Mouse (Mus musculus): Measurements from ENCODE around the gene R3hcc1l. TPM values are rescaled to one million over a fixed set of nuclear protein-coding genes. Genes with fewer than 3 reads are reported as not detected.

R3hcc1l gene
- total RNA-seq, 2 experiments from 2014 or later = 23.8 to 24.5 TPM

- DNase-seq = no peak
These were observed 40.1 kb downstream of the R3hcc1l start for GRCm38 (mm10) chr19:42558701-42559100.

DNA sequence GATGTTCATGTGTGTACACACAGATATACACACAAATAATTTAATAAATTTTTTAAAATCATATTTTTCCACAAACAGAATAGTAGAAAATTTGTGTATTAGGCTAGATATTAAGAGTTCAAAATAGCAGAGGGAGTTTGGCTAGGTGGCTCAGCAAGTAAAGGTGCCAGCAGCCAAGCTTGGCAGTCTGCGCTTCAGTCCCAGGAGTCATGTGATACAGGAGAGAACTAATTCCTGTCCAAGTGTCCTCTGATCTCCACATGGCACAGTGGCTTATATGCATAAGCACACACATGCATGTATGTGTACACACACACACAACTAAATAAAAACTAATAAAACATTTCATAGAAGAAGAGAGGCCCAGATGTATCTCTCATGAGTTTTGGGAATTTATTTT is 43.4 kb downstream of the R3hcc1l start:
- DNase-seq = no peak

- no peak for DNase-seq
These were observed 44.4 kb downstream of the R3hcc1l start for GRCm38 (mm10) chr19:42562981-42563380.

- DNase-seq = no peak
These were observed 45.2 kb downstream of the R3hcc1l start for GRCm38 (mm10) chr19:42563726-42564270.

DNA sequence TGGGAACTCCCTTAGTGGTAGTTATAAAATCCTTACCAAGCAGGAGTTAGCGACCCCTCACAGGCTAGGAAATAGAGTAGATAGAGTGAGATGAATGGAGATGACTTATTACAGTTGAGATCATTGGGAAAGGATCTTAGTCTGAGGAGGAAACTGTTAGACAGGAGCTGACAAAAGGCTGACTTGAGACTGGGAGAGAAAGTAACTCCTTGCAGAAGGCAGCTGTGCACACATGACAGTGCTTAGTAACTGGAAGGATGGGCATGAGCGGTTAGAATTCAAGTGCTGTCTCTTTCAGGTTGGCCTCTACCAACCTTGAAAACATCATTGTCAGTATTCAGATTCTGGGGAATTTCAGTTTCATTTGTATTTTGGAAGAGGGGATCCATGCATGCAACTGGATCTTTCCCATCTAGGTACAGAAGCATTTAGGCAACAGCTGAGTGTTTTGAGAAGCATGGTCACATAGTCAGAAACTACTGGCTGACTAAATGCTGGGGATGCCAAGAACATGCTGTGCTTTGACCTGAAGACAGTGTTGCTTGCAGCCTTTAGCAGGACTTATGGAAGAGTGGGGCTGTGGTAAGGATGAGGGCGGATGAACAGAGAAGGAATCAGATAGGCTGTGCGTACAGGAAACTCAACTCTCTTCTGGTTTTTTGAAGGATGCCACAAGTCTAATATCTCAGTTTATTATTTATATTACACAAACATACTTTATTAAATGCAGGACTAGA is 47.9 kb downstream of the R3hcc1l start:
- DNase-seq = no peak

DNA sequence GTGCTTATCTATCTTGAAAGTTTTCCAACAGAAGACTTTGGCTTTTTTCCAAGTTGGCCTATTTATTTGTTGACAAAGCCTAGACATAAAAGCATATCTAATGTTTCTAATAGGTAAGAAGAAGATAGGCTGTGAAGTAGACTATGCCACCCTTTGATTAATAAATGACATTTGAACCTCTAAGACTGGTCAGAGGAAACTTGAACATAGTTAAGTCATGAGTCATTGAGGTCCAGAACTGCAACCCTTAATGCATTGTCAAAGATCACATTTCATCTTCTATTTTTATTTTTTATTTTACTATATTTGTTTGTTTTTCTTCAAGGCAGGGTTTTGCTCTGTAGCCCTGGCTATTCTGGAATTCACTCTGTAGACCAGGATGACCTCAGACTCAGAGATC is 48.5 kb downstream of the R3hcc1l start:
- DNase-seq = no peak

- no peak for DNase-seq
These were observed 50.5 kb downstream of the R3hcc1l start for GRCm38 (mm10) chr19:42569076-42569475.

GRCm38 (mm10) chr19:42571291-42571690 is 52.7 kb downstream of the R3hcc1l start:
- no peak for DNase-seq

DNA sequence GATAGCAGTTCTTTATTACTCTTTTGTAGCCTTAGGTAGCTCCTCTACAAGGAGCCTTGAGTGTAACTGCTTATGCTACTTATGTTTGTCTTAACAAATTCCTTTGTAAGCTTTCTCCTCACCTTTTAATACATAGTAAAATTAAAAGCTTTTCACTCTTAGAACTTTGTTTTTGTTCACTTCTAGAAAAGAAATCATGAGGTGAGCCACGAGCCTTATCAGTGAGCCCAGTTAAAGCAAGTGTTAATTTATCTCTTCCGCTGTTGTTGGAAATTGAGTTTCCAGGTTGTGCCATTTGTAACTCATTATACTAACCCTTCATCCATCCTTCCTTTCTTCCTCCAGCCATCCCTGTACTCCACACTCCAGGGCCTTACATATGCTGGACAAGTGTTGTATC is 56.8 kb downstream of the R3hcc1l start:
- DNase-seq = no peak

GRCm38 (mm10) chr19:42576856-42577255 is 58.3 kb downstream of the R3hcc1l start:
- DNase-seq = no peak

GRCm38 (mm10) chr19:42578631-42579030 is 60.1 kb downstream of the R3hcc1l start:
- no peak for DNase-seq

DNA sequence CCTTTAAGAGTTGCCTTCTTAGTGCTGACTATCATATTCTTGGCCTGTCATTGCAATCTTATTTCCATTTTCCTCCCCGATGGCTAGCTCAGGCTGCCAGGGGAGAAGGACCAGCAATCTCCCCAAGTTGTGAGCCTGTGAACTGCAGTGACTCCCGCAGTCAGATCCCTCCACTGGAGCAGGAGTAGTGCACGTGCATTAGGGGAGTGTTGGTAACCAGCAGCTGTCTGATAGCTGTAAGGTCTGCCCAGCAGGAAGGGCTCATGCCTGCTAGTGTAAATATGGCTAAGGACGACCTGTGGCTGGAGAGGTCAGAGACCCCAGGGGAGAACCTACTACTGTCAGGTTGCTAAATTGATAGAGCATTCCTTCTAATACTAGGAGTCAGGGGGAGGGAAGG is 62.1 kb downstream of the R3hcc1l start:
- no peak for DNase-seq

DNA sequence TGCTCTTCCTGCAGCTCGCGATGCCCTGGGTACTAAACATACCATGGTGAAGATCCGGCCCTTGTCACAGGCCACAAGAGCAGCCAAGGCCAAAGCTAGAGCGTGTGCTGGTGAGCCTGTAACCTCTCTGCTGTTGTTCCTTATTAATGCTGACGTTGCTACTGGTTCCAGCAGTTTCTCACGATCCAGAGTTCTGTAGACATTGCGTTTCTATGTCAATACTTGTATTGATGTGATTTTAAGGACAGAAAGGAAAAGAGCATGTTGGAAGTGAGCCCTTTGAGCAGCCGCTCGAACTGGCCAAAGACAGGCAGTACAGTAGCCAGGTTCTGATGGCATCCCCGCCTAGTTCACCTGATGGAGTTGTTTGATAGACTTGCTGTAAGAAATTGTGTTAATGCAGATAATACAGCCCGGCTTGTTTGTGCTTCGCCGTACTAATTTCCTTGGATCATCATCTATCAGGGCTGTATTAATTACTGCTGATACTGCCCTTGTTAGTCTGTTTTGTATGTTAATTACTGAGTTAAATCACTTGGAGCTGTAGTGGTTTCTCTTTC is 64.3 kb downstream of the R3hcc1l start:
- no peak for DNase-seq

DNA sequence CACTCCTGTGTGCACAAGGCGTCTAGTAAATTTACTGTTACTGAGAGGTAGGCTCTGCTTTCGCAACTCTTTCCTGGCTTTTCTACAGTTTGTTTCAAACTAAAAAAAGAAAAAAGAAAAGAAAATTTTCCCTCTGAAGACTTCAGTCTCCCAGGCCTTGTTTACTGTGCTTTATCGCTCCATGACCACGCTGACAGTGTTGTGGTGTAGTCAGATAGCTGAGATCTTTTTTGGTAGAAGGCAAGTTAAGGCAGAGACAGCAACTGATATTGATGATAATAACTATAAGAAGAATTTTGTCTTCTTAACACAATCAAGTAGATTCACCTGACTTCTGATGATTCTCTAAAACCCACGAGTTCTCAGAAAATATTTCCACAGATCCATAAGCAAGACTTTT is 65.1 kb downstream of the R3hcc1l start:
- DNase-seq = no peak

DNA sequence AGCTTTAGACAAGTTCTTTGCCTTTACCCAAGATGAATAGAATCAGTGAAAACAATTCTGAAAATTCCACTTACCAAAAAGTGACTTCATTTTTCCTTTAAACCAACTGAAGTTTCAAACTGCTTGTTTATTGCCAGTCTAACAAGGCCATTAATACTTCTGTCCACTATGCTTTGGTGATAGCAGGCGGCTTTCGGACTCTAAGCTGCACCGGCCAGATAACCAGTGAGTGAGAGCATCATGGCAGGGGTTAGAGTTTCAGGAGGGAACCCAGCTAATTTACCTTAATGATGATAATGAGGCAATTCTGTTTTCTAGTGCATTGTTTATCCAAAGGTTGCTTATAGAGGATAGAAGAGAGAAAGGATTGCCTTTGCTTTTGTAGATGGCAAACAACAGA is 65.6 kb downstream of the R3hcc1l start:
- DNase-seq = no peak

DNA sequence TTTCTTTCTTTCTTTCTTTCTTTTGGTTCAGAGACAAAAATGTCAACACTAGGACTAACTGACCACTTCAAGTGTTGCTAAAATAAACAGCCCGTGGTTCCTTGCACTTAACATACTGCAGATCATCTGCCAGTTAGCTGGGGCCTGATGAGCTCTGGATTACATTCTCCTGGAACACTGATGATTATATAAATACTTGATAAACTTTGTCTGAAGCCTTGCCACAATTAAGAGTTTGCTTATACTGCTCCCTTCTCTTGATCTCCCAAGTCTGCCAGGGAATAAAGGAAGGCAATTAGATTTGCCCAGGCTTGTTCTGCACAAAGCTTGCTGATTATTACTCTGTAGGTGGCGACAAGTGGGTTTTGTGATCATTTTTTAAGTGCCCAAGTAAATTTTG is 69.1 kb downstream of the R3hcc1l start:
- DNase-seq = no peak

DNA sequence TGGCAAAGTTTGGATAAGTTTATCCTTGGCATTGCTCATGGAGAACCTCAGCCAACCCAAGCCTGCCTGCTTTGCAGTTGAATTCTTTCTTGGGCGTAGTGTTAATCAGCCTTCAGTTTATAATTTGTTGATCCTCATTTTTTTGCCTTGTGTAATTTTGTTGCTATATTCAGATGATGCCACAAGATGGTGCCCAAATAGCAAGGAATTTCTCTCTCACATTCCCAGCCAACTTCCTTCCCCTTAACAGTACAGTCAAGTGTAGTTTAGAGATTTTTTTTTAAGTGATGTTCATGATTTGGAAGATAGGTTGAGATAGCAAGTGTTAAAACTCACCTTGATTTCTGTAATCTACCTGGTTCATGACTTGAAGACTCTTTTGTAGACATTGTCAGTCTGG is 70.7 kb downstream of the R3hcc1l start:
- DNase-seq = no peak

DNA sequence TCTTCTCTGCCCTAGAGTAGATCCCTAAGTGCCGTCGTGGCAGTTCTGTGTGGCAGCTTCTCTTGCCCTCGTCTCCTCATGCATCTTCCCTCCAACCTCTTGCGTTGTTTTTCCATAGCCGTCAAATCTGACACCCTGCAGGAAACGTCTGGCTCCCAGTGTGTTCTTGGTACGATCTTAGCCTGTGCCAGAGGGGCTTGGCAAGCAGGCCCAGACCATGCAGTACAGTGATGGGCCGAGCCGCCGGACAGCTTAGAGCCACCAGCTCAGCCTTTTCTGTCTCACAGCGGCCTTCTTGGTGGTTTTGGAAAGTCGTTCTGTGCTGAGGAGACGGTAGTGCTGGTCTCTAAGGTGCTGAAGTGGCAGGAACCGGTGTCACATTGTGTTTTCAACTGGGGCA is 73.0 kb downstream of the R3hcc1l start:
- DNase-seq = no peak

DNA sequence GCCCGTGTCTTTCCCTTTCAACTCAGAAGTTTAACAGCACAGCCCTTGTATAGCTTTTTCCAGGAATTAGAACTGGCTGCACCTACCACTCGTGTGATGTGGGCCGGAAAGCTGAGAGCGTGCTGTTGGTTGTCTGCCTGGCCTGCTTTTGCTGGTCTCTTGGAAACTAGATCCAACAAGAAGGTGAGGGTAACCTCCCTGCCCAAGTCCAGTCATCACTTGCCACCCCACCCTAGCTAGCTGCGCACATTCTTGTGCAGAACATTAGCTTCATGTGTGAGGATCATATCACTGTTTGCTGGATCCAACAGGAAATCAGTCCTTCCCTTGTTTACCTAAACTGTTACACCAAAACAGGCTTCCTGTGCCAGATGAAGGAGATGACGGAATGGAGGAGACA is 74.9 kb downstream of the R3hcc1l start:
- DNase-seq = no peak

- DNase-seq = no peak
These were observed 76.5 kb downstream of the R3hcc1l start for GRCm38 (mm10) chr19:42595066-42595465.

- no peak for DNase-seq
These were observed 78.7 kb downstream of the R3hcc1l start for GRCm38 (mm10) chr19:42597286-42597685.

DNA sequence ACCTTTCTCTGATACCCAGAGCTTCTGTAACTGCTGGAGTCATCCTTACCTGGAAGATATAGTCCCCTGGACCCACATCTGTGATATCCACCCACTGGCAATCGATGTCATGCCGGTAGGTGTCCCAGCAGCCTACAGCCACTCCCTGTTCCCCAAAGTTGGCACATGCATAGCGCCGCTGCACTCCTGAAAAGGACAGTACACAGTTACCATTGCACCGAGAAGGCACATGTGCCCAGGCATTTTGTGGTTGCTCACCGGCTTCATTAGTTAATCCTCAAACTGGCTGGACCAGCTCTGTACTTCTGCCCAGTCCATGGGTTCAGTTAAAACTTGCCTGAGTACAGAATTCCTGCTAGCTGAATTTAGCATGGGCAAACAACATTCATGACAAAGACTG is 79.3 kb downstream of the R3hcc1l start:
- DNase-seq = no peak

DNA sequence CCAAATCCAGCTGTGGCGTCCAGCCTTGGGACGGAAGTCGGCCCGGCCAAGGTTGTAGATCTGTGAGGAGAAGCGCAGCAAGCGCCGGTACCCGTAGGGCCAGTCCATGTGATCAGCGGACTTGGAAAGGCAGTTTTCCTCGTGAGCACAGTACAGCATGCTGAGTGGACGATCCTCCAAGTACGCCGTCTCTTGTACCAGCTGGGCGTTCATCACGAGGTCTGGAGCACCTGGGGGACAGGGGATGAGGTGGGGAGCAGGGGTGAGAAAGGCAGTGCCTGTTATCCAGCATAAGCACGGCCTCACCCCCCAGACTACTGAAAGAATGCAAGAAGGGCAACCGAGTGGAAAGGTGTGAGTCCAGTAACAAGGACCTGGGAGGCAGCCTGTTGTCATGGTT is 81.3 kb downstream of the R3hcc1l start:
- DNase-seq = no peak

DNA sequence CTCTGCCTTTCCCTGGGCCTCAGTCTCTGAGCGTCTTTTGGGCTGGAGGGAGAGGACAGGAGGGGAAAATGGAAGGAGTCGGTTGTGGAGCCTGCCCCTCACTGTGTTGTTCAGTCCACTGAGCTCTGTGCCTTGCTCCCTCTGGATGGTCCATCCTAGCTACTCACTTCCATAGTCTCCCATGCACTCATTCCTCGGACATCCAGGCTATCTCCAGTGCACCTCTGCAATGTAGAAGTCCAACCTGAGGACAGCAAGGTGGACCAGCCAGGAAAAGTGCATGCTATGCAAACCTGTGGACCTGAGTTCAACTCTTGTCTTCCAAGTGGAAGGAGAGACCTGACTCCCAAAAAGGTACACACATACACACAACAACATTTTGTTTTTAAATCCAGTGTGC is 82.0 kb downstream of the R3hcc1l start:
- DNase-seq = no peak
